Mouse (Mus musculus): Measurements from ENCODE around the gene Rnase9. TPM values are rescaled to one million over a fixed set of nuclear protein-coding genes. Genes with fewer than 3 reads are reported as not detected.
"Not testable (repeated sequence)": the region's sequence is repeated elsewhere in the genome, so short reads cannot be mapped to it uniquely, and the experiment has no call there.

Rnase9 gene
- polyA plus RNA-seq, 2 experiments from 2014 or later: not detected

GRCm38 (mm10) chr14:51050063-51050462 is 8.4 kb upstream of the Rnase9 start, which contains the start of gene Rnase11:
TSS of gene Rnase11 (minus strand) at chr14:51050163.
- no peak for ATAC-seq

- ATAC-seq: no peak
Observed at GRCm38 (mm10) chr14:51047846-51048245, 6.2 kb upstream of the Rnase9 start.

- no peak for ATAC-seq
Observed at GRCm38 (mm10) chr14:51036214-51036613, 5.5 kb downstream of the Rnase9 start.

- ATAC-seq: no peak
Observed at GRCm38 (mm10) chr14:51035206-51035605, 6.5 kb downstream of the Rnase9 start.

GRCm38 (mm10) chr14:51027387-51028155 is 14.1 kb downstream of the Rnase9 start:
- ATAC-seq: no peak

GRCm38 (mm10) chr14:51026391-51027133 is 15.1 kb downstream of the Rnase9 start:
- ATAC-seq: peak; percentile 90

GRCm38 (mm10) chr14:51024820-51025219 is 16.8 kb downstream of the Rnase9 start:
- no peak for ATAC-seq

- no peak for ATAC-seq
Observed at GRCm38 (mm10) chr14:51023457-51023856, 18.2 kb downstream of the Rnase9 start.

- no peak for ATAC-seq
Observed at GRCm38 (mm10) chr14:51017256-51017655, 24.4 kb downstream of the Rnase9 start.

GRCm38 (mm10) chr14:51015780-51016179 is 25.9 kb downstream of the Rnase9 start:
- no peak for ATAC-seq

- ATAC-seq: not testable (repeated sequence)
Observed at GRCm38 (mm10) chr14:51014724-51015123, 26.9 kb downstream of the Rnase9 start.

GRCm38 (mm10) chr14:51009572-51009971 is 32.1 kb downstream of the Rnase9 start:
- no peak for ATAC-seq

GRCm38 (mm10) chr14:51008781-51009180 is 32.9 kb downstream of the Rnase9 start:
- ATAC-seq: no peak

- ATAC-seq: no peak
Observed at GRCm38 (mm10) chr14:51007914-51008713, 33.6 kb downstream of the Rnase9 start.

GRCm38 (mm10) chr14:51007152-51007801 is 34.4 kb downstream of the Rnase9 start, which contains the start of gene Rnase10:
TSS of gene Rnase10 (plus strand) at chr14:51007751.
- no peak for ATAC-seq

GRCm38 (mm10) chr14:50997999-50998666 is 43.5 kb downstream of the Rnase9 start:
- peak; percentile 81 for ATAC-seq

- peak; percentile 19 for ATAC-seq
Observed at GRCm38 (mm10) chr14:50997088-50997487, 44.6 kb downstream of the Rnase9 start.

GRCm38 (mm10) chr14:50991037-50991436 is 50.6 kb downstream of the Rnase9 start:
- peak; percentile 97 for ATAC-seq

Data from activated CD4-positive, CD25-positive, alpha-beta regulatory T cell, adult 4 months (primary cell).